Mouse (Mus musculus) retina, postnatal 7 days (tissue): ENCODE data around the gene Podn.

ENCODE experiments used
- DNase-seq: peaks from one replicate; pipeline ENCODE4 v3.0.0-alpha.2; 2012; ENCODE audit warnings: low read depth, low spot score

Podn gene

DNA sequence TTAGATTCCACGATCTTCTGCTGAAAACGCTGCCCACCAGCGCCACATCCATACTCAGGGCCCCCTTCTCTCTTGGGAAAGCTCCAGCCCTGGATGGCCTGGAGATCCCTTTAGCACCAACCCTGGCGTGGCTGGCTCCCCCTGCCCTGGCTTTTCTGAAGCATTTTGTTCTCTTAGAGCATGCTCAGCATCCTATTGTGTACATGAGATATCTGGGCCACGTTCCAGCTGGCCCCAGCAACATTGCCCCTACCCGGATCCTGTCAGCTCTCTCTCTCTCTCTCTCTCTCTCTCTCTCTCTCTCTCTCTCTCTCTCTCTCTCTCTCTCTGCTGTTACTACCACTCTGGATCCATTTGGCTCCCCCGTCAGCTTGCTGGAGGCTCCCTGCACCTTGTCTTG, 90.9 kb downstream of the Podn start:
- no peak for DNase-seq

GRCm38 (mm10) chr4:107999380-107999779, 96.9 kb downstream of the Podn start:
- DNase-seq: no peak

DNA sequence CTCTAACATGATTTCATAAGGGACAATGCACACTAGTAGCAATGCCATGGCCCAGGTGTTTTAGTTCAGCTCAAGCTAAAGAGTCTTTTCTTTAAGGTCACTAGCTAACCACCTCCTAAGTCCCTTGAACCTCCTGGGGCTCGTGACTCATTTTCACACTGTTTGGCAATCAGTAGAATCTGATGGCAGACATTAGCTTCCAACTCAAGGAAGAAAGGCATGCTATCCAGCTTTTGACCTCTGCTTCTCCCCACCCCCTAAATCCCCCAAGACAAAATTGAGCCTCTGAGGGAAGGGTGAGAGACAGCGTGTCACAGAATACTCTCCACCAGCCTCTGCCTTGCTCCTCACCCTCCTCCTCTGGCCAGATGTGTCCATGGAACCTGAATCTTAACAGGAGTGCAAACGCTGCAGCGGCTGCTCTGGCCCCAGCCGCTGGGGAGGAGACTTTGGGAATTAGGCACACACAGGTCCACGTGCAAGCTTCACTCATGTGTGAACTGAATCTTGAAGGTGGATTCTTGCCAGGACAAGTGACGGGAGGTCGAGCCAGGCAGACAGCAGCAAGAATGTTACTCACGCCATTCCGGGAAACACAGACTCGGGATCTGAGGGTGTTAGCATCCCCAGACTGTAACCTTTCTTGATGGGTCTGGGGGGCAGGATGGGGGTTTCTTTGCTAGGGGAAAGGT, 97.5 kb downstream of the Podn start:
- no peak for DNase-seq

DNA sequence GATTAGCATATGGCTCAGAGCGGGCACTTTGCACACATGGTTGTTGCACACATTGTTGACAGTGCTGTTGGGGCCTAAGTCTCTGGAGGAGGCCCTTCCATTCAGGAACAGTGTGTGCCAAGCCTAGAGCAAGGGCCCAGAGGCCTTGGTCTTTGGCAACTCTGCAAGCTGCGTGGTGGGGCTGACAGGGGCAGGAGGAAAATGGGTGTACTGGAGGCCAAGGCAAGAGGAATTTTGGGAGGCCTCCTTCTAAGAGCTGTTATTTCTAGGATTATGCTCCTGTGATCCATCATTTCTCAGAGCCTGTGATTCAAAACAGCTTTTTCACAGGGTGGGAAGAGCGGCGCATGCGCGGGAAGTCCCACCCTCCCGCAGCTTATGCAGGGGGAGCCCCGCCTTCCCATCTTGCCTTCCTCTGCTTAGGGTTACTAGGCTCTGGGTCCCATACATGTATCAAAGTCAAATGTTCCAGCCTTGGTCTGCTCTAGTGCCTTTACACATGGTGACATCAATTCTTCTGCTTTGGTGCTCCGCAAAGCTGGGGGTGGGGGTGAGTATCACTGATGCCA, 99.7 kb downstream of the Podn start:
- no peak for DNase-seq

DNA sequence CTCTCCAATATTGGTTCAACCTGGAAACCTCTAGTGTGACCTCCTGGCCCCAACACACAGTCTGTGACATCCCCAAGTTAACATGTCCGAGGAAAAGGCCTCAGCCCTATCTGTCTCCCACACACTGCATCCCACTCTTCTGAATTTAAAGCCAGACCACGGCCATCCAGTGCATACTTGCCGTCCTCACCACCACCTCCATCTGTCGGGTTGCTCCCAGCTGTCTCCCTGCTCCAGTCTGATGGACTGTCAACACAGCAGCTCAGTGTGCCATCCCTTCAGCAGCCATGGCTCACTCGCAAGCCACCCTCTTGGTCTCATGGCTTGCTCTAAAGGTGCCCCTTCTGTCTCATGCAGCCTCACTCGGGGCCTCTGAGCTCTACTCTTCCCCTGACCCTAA, 100.5 kb downstream of the Podn start:
- DNase-seq: no peak

GRCm38 (mm10) chr4:107995011-107995410, 101.2 kb downstream of the Podn start:
- no peak for DNase-seq

- peak; percentile 57 for DNase-seq
Measured at GRCm38 (mm10) chr4:107991879-107992278, 104.4 kb downstream of the Podn start.

DNA sequence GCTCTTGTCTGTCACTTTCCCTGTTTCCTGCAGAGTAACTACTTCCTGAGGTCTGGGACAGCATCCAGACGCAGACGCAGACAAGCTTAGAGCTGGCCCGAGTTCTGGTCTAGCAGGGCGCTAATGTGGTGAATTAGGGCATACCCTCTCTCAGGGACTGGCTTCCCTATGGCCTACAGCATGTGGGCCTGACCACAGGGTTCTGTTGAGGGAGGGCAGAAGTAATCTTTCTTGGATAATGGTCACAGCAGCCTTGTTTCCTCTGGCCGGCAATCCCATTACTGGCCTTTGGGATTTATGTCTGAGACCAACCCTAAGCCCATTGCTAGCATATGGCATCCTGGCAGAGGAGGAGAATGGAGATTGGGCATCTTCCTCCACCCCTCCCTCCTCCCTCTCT, 105.4 kb downstream of the Podn start:
- DNase-seq: peak; percentile 59

GRCm38 (mm10) chr4:107988931-107989330, 107.3 kb downstream of the Podn start:
- no peak for DNase-seq

- DNase-seq: no peak
Measured at GRCm38 (mm10) chr4:107986386-107987168, 109.7 kb downstream of the Podn start.

DNA sequence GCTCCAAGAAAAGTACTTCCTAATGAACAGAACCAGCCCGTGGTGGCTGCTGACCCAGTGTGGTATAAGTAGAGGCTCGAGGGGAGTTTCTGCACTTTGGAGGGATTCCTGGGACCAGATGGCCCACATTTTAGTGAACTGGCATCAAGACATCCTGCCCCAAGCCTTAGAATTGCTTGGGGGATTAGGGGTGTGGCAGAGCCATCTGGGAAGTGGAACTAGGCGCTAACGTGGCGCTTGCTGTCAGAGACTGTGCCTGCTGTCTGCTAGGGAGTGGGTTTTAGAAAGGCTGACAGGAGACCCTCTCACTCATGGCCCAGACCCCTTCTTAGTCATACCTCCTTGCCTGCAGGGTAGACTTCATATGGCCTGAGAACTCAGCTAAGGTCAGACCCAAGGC, 110.4 kb downstream of the Podn start:
- DNase-seq: no peak

GRCm38 (mm10) chr4:107984282-107984981, 111.8 kb downstream of the Podn start:
- DNase-seq: no peak

DNA sequence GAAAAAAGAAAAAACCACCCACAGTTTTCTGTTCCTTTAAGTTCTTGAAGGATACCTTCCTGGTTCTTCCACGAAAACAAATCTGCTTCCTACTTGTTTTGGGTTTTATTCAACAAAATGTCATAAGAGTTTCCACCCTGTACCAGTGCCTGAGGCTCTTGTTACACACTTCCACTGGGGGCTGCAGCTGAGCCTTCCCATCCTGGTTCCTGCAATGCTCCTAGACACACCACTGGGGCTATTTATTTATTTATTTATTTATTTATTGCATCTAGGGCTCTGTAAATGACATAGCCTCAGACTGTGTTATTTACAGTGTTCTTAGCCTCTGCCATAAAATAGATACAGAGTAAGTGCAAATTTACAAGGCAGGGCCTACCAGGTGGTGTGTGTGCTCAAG, 112.5 kb downstream of the Podn start:
- no peak for DNase-seq

DNA sequence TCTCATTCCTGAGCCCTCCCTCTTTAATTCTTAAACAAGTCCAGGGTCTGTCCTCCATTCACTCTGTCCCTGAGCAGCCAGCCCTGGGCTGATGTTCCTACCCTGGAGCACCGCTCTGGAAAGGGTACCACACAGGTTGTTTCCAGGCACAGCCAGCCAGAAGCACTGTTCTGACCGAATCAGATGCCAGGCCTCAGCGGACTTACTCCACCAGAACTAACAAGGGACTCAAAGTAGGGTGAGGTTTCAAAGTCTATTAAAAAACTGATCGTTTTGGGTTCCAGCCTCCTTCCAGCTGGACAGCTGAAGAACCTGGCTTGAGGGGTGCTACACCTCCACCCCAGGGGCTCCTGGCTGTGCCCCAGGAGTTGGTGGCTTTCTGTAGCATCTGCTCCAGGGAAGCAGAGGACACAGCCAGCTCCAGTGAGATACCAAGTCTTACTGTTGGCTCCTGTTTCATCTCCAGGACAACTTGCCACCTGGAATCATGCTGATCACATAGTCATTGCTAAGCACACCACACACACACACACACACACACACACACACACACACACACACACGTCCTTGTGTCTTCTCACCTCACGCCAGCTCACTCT, 116.1 kb downstream of the Podn start:
- DNase-seq: no peak

GRCm38 (mm10) chr4:107979530-107979929, 116.7 kb downstream of the Podn start:
- DNase-seq: no peak

DNA sequence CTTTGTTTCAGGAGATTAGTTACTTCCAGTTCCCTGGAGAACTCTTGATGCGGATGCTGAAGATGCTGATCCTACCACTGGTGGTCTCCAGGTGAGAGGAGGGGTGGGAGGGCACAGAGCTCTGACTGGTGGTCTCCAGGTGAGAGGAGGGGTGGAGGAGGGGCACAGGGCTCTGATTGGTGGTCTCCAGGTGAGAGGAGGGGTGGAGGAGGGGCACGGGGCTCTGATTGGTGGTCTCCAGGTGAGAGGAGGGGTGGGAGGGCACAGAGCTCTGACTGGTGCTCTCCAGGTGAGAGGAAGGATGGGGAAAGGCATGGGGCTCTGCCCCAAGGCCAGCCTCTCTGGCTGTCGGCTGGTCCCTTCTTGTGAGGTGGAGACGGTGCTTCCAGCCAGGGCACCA, 118.7 kb downstream of the Podn start:
- DNase-seq: no peak

- DNase-seq: no peak
Measured at GRCm38 (mm10) chr4:107975004-107975403, 121.2 kb downstream of the Podn start.

DNA sequence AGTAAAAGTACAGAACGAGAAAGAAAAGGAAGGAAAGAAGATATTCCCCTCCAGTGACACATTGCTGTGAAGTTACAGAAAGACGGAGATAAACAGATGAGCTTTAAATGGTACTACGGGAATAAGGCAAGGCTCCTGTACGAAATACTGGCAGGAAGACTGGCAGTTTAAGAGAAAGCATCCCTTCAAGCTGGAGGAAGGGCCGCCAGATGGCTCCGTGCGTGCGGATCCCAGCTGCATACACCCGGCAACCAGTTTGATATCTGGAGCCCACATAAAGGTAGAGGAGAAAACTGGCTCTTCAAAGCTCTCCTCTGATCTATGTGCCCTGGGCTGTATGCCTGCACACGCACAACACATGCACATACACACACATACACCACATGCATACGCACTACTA, 121.7 kb downstream of the Podn start:
- no peak for DNase-seq

DNA sequence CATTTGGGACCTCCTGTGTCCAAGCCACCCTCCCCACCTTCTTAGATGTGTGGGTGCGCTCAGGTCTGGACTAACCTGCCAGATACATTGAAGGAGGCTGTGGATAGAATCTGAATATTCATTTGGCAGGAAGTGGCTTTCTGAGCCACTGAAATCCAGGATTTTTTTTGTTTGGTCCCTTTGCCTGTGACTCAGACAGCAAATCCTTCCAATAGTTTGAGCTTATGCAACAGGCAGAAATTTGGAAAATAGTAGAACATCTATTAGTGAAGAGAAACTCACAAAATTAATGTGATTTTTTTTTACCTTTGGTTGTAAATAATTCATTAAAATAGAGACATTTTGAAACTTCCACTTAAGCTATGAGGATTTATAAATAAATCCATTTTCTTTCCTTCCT, 125.1 kb downstream of the Podn start:
- DNase-seq: no peak

DNA sequence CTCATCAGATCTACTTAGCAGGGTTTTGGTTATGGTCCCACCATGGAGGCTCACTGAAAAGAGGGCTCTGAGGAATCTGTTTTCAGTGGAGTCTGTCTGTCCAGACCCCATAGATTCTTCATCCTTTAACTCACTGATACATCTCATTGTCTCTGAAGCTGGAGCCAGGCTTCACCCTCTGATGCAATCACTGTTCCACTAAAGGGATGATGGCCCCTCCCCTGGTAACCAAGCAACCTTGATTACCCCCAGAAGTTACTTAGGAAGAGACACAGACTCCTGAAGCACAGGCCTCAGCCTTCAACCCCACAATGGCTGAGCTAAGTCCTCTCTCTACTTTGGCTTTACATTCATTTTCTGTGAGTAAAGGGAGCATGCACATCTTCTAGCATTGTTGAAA, 126.5 kb downstream of the Podn start:
- no peak for DNase-seq

DNA sequence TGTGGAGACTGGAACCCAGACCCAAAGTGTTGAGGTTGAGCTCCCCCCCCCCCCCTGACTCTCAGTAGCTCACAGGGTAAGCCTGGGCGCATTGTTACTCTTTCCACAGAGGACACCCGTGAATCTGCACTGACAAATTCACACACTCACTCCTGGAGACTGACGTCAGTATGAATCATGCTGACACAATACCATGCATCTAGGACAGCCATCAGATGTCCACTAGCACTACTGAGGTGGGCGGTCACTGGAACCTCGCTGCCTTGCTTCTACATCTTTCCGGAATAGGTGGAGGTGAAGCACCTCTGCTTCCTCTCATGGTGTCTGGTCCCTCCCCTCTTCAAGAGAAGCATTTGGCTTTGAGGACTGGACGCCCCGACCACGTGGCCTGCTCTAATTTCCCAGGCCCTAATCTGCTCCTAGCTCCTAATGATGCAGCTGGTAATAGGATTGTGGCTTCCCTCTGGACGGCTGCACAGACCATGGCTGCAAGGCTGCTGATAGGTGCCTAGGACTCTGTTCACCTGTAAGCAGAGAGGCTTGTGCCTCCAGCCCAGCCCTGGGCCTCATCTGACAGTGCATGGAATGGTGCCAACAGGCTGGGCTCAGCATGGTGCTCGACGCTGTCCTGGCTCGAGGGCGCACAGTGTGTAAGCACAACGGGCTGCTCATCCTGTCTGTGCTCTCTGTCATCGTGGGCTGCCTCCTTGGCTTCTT, 128.1 kb downstream of the Podn start, which contains the start of gene Slc1a7:
Slc1a7 (plus strand) TSS at position 367 of the 717 bp plus-strand sequence.
- peak; percentile 72 for DNase-seq
